Mouse (Mus musculus) CD4-positive, CD25-positive, alpha-beta regulatory T cell, adult 4 months (primary cell): ENCODE measurements around the gene Gm12887. TPM values are rescaled to one million over a fixed set of nuclear protein-coding genes. Genes with fewer than 3 reads are reported as not detected.

Source experiments
- ATAC-seq: one replicate; pipeline ENCODE4 v1.8.0; 2017
- polyA plus RNA-seq, 2 experiments: library from polyadenylated mRNA; unstranded; fragments of 100-300 nt; shearing (Covaris generic); gene quantifications; one replicate each; pipeline ENCODE4 v1.2.1; 2017

The Gm12887 gene
- not detected for polyA plus RNA-seq

GRCm38 (mm10) chr4:121622003-121622402 is at the start of gene Gm12887:
TSS of gene Gm12887 (minus strand) at chr4:121622103.
- ATAC-seq, result no peak

GRCm38 (mm10) chr4:121657040-121657439 is 35.1 kb upstream of the Gm12887 start:
- no peak for ATAC-seq

Other genes with a start within 250 kb of the Gm12887 start
- gene Gm12886, start 199.0 kb downstream of the Gm12887 start, polyA plus RNA-seq, result not detected